8 mouse cellular contexts compared by ENCODE assay signal in genomic region chr17:66241868-66242622, GRCm38 (mm10).
A peak's percentile ranks its signal among the peaks of the same experiment; 100 is the strongest.
DNase-seq lines count a peak whose midpoint lies in the region; ATAC-seq lines count a peak whose summit lies in the region.

No protein-coding gene starts in this region.

- peak; percentile 58 for DNase-seq in urinary bladder, postnatal 14 days (ENCODE audit: low spot score)
- no peak for DNase-seq in urinary bladder, postnatal 25 days (ENCODE audit: low spot score)
- peak; percentile 30 for DNase-seq in heart, postnatal 4 days
- DNase-seq in left cerebral cortex, adult 18-20 months (ENCODE audit: low spot score in 2 of 2), result no peak
- no peak for DNase-seq in natural killer cell, adult 2 months (ENCODE audit: low spot score in 2 of 2)
- DNase-seq in urinary bladder, adult 2 months (ENCODE audit: low spot score), result no peak

- 15% methylated on average over 9 of the region's 9 CpGs for WGBS in limb, embryonic 12.5 days

- no peaks in the 10 kb centered on the region for H3K9me3 ChIP-seq in limb, embryonic 12.5 days

- no peaks in the 10 kb centered on the region for H3K27me3 ChIP-seq in limb, embryonic 12.5 days

- H3K36me3 ChIP-seq in limb, embryonic 12.5 days, result no peaks in the 10 kb centered on the region

- H3K27ac ChIP-seq in limb, embryonic 12.5 days, result peak overlapping the region; percentile 56; the same call in 1 of the 2 replicates

- H3K4me1 ChIP-seq in limb, embryonic 12.5 days (replicated peaks), result peaks cover 14% of the 10 kb centered on the region

- no peak overlapping the region for H3K4me3 ChIP-seq in limb, embryonic 12.5 days (replicated peaks)

- H3K9ac ChIP-seq in limb, embryonic 12.5 days (replicated peaks), result no peak overlapping the region

- H3K4me2 ChIP-seq in limb, embryonic 12.5 days, result peak overlapping the region; percentile 32

- no peak for ATAC-seq in limb, embryonic 12.5 days (ENCODE audit: insufficient number of reproducible peaks, insufficient read depth, low FRiP score, low TSS enrichment, low read depth)
- ATAC-seq in megakaryocyte-erythroid progenitor cell, adult 5-6 weeks (replicated peaks; ENCODE audit: low FRiP score, low TSS enrichment, poor library complexity, severe bottlenecking), result no peak

Comparison
In these comparisons a context has a peak if more than half of its experiments do, and no peak if none do; other contexts are left out.
1. DNase-seq: peak in urinary bladder, postnatal 14 days (single experiment) and heart, postnatal 4 days (single experiment); none in urinary bladder, postnatal 25 days (single experiment), left cerebral cortex, adult 18-20 months (0 of 2), natural killer cell, adult 2 months (0 of 2) and urinary bladder, adult 2 months (single experiment).